Mouse (Mus musculus) cerebellum, adult 9-10 months (tissue): Measurements from ENCODE around the gene Pex5l.

Source experiments
- DNase-seq: peaks from one replicate; pipeline ENCODE4 v3.0.0; 2022

Gene Pex5l

GRCm38 (mm10) chr3:33142901-33143461 lies at the start of gene Pex5l:
Pex5l (minus strand) TSS chr3:33143247.
- peak; percentile 21 for DNase-seq

GRCm38 (mm10) chr3:33165186-33165585 lies 22.1 kb upstream of the Pex5l start:
- DNase-seq = no peak

- DNase-seq = no peak
Observed at GRCm38 (mm10) chr3:33163821-33164220, 20.8 kb upstream of the Pex5l start.

DNA sequence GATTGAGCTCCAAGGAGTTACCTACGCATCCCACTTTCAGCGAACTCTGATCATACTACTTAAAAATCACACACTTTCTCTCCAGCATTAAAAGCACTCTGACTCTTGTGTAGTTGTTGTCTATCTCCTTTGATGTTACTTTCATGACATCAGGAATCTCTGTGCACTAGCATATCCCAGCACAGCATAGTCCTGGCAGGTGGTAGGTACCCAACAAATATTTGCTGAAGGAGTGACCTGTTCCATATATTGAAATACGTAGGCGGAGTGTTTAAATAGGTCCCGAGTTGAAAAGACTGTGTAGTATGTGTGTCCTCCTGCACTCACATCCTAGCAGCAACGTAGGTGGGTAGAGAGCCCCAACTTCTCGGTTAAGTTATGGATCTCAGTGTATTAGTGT lies 545 bp upstream of the Pex5l start:
- no peak for DNase-seq

DNA sequence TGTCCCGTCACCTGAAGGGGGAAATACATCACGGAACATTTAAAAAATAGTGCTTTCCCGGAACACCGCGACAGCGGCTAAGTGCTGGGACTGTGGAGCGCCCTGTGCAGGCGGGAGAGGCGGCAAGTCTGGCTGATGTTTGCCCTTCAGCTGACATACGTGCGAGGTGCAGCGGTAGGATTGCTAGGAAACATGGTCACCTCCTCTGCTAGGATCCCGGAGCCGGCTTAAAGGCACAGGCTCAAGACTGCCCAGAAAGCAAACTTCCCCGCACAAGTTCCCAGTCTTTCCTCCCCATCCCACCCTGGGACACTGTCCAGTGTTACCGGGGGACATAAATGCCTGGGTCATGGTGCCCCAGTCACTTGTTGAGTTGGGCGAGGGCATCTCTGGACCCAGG lies 649 bp downstream of the Pex5l start:
- DNase-seq = no peak

DNA sequence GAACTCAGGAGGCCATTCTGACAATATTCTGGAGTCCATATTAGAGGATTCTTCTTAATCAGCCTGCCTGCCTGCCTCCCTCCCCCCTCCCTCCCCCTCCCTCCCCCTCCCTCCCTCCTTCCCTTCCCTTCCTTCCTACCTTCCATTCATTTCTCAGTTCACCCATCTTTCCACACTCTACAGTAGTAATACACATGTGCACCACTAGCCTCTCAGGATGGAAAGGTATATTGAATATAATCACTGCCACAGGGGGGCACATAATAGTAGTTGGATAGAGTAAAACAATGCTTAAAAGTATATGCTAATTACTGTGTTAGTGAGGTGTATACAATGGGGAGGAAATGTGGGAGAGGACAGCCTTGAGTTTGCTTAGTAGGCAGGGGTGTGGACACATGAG lies 13.1 kb downstream of the Pex5l start:
- DNase-seq = no peak

DNA sequence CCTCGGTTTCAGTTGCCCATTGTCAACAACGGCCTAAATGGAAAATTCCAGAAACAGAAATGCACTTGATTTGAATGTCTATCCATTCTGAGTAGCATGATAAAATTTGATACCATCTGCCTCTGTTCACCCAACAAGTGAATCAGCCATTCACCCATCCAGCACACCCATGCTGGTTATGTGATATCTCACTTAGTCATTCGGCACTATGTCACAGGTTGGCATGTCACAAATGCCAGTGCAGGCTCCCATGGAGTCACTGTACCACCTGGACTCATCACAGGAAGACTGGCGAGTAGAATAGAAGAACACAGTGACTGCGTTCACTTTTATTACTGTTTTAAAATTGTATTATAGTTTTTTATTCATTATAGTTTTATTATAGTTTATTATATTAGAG lies 18.3 kb downstream of the Pex5l start:
- no peak for DNase-seq

GRCm38 (mm10) chr3:33105785-33106184 lies 37.3 kb downstream of the Pex5l start:
- DNase-seq = no peak

DNA sequence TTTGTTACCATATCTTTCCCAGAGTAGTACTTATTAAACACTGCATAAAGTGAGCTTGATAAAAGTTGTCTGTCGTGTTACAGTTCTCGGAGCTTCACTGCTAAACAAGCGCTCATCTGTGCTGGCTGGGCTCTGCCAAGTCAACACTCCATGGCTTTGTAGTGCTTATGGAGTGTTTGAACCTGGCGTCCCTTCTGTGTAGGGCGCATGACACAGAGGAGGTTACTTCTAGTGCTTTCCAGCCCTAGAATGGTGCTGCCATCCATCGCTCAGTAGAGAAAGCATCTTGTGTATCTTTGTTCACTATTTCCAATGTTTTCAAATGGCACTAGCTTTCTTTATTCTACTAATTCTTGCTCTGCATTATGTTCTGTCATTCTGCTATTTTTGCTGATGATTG lies 39.5 kb downstream of the Pex5l start:
- DNase-seq = no peak

- no peak for DNase-seq
Observed at GRCm38 (mm10) chr3:33098550-33099295, 44.3 kb downstream of the Pex5l start.

DNA sequence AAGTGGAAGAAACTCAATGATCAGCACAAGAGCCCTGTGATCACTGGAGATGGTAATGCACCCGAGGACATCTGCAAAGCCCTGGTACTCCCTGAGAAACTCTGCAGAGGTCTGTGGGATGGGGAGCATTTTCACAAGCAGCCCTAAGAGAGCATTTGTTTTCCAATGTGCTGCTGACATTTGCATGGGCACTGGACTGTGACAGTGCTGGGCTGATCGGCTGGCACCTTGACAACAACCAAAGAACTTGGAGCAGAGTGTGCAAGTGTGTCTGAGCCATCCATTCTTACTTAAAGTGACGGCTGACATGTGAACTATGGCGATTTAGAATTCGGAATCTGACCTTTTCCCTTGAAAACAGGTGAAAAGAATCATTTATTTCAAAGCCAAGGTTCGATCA lies 49.4 kb downstream of the Pex5l start:
- no peak for DNase-seq

DNA sequence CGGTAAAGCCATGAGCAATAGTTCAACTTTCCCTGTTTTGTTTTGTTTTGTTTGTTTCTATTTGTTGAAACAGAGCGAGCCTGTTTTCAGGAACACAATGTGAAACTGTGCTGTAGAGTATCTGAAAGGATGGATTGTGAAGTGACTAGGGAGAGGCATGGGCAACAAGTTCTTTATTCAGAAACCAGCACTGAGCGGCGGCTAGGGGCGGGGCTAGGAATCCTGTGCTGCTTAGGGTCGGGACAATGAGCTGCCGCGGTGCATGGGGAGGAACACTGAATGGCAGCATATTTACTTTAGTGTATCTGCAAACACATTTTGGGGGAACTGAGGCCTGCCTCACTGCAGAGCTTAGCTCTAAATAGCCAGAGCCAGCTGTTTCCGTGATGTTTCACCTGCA lies 53.0 kb downstream of the Pex5l start:
- peak; percentile 17 for DNase-seq

- no peak for DNase-seq
Observed at GRCm38 (mm10) chr3:33089470-33089869, 53.6 kb downstream of the Pex5l start.

DNA sequence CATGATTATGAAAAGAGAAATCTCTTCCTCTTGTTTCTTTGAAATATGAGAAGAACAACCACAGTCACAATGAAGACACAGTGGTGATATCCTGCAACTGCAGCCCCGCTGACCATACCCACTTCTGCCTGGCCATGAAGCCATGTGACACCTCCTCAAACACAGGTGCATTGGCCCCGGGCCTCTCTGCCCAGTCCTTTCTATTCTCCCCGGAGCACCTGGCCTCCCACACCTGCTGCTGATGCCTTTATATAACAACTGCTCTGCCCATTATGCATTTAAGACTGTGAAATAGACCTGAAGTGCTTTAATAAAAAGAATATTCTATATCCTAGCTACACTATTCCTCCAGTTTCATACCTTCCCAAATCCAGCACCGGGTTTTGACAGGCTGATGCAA lies 54.8 kb downstream of the Pex5l start:
- DNase-seq = no peak

GRCm38 (mm10) chr3:33082806-33083338 lies 60.2 kb downstream of the Pex5l start:
- DNase-seq = no peak

DNA sequence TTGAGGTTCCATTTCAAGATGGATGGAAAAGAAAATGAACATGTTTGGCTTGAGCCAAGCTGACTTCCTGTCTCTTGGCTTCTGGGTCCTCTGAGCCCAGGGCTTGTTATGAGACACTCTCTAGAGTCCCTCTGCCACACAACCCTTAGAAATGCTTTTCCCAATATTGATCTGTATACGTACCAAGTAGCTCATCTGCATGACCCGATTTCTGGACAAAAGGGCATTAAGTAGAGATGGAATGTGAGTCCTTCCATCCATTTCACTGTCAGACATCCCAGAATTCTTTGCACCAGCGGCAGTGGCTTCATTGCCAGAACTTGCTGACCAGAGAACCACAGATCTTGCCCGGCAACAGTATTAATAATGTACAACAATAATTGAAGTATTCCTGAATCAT lies 61.3 kb downstream of the Pex5l start:
- no peak for DNase-seq

- DNase-seq = no peak
Observed at GRCm38 (mm10) chr3:33079658-33080057, 63.4 kb downstream of the Pex5l start.

- DNase-seq = no peak
Observed at GRCm38 (mm10) chr3:33079171-33079570, 63.9 kb downstream of the Pex5l start.

DNA sequence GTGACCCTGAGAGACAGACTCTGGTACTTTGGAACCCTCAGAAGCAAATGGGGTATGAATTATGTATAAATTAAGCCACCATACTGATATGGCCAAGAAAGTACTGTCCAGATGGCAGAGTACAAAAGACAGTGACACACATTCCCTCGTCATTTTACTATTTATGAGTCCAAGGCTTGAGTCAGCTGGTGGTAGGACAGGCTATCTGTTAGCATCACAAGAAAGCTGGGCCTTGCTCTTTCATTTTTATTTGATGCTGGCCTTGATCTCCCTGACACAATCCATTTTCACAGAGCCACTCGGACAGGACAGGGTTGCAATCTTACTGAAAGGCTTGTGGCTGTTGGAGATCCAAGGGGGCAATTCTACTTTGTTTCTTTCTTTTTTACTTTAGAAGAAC lies 67.4 kb downstream of the Pex5l start:
- no peak for DNase-seq

- DNase-seq = no peak
Observed at GRCm38 (mm10) chr3:33074266-33074981, 68.6 kb downstream of the Pex5l start.

- DNase-seq = no peak
Observed at GRCm38 (mm10) chr3:33073905-33074265, 69.2 kb downstream of the Pex5l start.

- DNase-seq = peak; percentile 10
Observed at GRCm38 (mm10) chr3:33070771-33071170, 72.3 kb downstream of the Pex5l start.

GRCm38 (mm10) chr3:33068146-33068545 lies 74.9 kb downstream of the Pex5l start:
- no peak for DNase-seq

DNA sequence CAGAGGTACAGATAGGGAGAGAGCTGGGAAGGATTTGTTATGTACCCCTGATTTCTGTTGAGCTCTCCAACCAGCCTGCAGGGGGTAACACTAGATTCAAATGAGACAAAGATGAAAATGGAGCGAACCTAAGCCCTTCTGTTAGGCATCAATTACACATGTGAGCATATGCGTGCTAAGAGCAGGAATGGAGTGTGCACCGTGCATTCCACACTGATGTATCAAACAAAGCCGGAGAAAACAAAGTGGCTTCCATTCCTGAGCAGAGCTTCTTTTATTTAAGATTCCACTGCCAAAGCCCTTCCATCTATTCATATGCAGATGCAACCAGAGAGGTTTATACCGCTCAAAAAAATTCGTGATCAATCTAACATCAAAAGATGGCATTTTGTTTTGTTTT lies 79.5 kb downstream of the Pex5l start:
- DNase-seq = no peak
